Mouse (Mus musculus) retina, adult 2 months (tissue): ENCODE data around the gene Hcn2.

ENCODE experiments used
- DNase-seq: peaks from one replicate; pipeline ENCODE4 v3.0.0-alpha.2; 2012; ENCODE audit warnings: low read depth, low spot score

The Hcn2 gene

DNA sequence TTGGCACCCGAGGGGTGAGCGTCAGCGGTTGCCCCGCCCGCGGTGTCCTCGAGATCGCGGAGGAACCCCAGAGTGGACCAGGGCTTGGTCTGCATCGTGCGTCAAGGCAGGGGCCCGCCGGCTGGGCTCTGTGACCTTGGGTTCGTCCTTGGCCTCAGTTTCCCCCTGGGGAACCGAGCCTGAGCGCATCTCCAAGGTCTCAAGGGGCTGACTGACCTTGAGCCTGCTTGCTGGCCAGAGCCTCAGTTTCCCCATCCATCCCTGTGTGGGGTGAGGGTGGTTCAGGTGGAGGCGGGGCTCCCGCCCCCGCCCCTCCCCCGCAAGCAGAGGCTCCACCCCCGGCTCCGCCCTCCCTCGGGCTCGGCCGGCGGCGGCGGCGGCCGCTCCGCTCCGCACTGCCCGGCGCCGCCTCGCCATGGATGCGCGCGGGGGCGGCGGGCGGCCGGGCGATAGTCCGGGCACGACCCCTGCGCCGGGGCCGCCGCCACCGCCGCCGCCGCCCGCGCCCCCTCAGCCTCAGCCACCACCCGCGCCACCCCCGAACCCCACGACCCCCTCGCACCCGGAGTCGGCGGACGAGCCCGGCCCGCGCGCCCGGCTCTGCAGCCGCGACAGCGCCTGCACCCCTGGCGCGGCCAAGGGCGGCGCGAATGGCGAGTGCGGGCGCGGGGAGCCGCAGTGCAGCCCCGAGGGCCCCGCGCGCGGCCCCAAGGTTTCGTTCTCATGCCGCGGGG, at the start of gene Hcn2:
TSS of gene Hcn2 (plus strand) at position 381 of the 734 bp plus-strand sequence.
- DNase-seq = no peak

DNA sequence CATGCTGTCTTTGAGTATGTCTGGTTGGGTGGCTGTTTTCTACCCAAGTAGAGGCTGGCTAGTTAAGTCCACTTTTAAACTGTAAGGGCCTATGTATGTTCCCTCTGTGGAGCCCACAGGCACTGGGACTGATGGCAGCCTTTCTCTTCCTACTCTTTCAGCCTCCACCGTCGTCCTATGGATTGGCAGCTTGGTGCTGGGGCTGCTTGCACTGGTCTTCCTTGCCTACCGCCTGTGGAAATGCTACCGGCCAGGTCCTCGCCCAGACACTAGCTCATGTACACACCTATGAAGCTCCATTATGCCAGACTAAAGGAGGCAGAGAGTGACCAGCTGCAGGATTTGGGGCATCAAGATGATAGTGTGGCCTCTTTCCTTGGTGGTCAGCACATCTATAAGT, 48.4 kb upstream of the Hcn2 start:
- no peak for DNase-seq

DNA sequence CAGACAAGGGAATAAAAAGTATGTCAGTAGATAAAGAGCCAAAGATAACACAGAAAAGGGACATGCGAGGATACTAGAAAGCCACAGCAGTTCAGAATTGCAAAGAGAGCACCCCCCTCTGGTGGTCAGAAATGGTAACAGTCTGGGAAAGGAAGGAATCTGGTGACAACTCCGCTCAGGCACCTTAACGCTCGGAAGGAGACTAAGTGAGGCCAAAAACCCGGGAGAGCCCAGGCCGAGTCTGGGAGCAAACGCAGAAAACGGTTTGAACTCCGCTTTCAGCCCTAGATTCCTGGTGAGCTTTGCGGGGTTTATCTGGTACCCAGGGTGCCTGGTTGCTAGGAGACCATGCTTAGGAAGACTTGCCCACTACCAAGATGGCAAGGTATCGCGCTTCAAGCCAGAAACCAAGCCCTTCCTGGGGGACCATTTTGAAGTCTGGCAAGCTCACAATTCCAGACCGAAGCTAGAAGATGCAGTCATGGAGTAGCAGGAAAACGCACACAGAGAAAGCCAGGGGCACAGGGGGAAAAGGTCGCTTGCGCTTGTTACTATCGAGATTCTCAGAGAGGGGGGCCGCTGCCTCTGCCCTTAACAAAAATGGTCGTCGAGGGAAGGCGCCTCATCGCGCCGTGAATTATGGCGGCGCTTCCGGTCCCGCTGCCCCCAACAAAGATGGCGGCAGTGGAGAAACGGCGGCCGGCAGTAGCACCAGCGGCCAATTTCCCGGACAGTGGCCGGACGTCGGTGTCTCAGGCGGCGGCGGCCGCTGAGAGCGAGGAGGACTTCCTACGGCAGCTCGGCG, 47.5 kb upstream of the Hcn2 start, which contains the start of gene Tpgs1:
TSS of gene Tpgs1 (plus strand) at position 599 of the 805 bp plus-strand sequence.
- peak; percentile 91 for DNase-seq

DNA sequence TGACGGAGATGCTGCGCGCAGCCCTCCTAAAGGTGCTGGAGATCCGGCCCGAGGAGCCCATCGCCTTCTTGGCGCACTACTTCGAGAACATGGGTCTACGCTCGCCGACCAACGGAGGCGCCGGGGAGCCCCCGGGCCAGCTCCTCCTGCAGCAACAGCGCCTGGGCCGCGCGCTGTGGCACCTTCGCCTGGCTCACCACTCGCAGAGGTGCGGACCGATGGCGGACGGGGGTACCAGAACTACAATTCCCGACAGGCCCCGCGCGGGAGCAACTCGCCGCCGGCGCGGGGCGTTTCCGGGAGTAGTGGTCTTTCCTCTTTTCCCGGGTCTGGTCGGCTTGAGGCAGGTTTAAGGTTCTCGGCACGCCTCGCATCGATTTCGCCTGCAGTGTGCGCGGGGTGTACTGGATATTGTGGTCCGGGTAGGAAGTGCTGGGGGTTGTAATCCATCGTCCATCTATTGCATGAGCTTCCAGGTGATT, 46.8 kb upstream of the Hcn2 start:
- peak; percentile 40 for DNase-seq

DNA sequence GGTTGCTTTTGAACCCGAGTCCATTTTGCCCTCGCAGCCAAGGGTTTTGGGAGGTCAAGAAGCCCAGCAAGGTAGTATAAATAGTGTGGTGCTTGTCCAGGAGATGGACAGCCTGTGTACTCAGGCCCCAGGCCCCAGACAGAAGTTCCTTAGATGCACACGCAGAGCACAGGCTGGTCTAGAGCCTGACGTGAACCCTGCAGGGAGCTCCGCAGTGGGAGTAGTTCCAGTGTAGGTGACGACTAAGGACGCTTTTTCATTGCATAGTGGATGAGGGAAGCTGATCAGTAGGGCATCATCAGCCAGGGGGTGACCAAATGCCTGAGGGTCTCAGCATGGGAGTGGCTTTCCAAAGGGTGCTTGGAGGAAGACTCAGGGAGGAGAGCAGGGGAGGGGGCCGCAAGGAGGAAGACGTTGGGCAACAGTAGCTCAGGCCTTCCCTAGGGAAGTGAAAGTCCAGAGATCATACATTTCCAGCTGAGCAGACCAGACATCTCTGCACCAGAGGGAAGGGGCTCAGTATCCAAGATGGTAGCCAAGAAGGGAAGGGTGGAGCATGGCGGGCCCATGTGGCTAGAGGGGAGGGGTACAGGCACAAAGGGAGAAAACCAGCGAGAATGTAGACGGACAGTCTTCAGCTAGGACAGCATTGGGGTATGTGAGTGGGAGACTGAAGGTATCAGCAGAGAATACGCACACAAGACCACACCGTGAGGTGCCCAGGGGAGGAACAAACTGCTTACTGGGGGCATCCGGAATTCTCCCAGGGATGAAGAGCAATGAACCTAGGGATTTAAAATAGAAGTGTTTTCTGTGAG, 46.2 kb upstream of the Hcn2 start:
- no peak for DNase-seq

DNA sequence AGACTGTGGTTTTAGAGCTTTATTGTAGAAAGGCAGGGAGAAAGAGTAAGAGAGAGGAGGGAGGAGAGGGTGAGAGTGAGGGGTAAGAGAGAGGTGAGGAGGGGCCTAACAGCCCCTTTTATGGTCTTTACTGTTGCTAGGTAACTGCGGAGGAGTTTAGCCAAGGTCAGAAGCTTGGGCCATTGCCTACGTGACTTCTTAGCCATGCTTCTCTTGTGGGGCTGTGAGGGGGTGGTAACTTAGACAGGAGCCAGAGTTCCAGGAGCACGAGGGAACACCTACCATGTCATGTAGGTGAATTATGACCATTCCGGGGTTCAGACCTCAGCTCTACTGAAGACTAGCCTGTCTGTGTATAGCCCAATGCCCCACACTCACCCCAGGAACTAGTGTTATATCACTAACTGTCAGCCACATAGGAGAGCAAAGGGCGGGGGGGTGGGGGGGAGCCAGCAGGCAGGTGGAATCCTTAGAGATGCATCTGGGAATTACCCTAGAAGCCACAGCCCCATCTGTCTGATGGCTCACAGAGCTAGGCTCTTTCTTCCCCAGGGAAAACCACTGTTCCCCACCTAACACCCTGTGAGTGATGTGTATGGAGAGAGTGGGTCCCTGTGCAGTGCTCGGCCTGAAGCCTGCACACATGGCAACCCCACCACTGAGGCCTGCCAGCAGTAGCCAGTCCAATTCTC, 44.9 kb upstream of the Hcn2 start:
- no peak for DNase-seq

DNA sequence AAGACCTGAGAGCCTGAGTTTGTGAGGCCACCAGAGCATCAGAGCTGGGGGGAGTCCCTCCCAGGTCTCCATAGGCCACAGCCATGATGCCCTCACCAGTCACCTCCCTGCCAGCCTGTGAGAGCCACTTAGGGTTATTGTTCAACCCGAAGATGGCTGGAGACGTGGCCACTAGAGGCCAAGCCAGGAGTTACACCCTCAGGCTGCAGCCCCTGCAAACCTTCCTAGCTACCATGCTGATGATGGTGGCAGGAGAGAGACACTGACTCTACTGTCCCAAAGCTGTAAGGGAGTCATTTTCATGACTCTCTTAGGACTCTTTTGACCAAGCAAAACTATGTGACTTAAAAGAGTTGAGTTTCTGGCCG, 44.4 kb upstream of the Hcn2 start:
- no peak for DNase-seq

DNA sequence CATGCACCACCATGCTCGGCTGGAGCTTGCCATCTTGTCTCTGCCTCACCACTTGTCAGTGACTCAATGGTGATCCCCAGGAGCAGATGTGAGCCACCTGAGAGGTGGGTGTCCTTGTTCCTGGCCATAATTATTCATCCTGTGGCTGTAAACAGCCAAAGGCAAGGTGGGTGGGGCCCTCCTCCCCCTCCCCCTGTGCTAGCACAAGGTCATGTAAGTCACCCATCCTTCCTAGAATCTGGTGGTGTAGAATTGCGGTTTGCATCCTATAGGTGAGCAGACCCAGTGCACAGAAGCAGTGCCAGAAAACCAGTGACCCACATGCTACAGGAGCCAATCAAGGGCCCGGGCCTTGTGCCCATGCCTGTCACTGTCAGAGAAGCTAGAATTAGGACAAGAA, 43.4 kb upstream of the Hcn2 start:
- DNase-seq = no peak

DNA sequence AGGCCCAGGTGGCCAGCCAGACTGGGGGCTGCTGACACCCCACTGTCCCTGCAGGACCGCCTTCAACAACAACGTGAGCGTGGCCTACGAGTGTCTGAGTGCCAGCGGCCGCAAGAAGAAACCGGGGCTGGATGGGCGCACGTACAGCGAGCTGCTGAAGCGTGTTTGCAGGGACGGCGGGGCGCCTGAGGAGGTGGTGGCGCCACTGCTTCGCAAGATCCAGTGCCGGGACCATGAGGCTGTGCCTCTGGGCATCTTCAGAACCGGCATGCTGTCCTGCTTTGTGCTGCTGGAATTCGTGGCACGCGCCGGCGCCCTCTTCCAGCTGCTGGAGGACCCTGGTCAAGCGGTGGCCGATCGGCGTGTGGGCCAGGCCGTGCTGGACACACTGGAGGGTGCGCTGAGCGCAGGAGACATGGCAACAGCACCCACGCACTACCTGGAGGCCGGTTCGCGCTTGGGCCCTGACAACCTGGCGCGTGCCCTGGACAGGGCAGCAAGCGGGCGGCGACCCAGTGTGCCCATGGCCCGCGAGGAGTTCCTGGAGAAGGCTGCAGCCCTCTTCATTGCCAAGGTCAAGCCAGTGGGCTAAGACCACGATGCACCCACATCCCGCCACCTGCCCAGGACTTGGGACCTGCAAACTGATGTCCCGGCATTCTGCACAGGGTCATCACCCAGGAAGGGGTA, 40.9 kb upstream of the Hcn2 start:
- DNase-seq = no peak

DNA sequence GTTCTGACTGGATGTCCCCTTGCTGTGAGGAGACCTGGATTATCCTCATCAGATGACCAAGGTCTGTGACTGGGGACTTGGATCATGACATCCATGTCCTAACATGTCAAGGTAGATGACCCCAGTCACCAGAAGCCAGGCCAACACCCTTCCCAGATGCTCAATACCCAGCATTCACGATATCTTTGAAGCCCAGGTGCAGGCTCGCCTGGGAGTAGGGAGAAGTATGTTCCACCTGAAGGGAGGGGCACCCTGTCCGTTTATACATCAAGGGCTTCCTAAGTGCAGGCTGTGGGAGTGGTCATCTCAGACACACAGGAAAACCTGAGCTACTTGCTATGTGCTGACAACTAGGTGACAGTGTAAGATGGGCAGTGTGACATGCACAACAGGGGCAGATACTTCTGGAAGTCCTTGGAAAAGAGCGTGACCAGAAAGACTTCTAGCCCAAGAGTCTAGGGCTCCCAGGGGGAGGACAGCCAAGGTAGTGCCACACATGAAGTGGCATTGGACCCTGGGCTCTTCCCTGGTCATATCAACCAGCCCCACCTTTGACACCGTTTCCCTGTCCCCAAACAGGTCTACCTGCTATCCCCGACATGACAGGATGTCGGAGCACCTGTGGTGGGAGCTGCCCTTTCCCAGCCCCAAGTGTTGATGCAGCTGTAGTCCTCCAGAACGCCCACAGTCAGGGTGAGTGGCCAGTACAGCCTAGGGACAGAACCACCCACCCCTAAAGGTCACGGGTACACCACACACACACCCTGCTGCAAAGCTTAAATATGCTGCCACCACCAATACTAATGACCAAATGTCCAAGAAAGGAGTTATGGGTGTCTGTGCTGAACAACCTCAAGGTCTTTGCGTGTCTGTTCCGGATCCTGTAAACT, 35.6 kb upstream of the Hcn2 start:
- DNase-seq = no peak

DNA sequence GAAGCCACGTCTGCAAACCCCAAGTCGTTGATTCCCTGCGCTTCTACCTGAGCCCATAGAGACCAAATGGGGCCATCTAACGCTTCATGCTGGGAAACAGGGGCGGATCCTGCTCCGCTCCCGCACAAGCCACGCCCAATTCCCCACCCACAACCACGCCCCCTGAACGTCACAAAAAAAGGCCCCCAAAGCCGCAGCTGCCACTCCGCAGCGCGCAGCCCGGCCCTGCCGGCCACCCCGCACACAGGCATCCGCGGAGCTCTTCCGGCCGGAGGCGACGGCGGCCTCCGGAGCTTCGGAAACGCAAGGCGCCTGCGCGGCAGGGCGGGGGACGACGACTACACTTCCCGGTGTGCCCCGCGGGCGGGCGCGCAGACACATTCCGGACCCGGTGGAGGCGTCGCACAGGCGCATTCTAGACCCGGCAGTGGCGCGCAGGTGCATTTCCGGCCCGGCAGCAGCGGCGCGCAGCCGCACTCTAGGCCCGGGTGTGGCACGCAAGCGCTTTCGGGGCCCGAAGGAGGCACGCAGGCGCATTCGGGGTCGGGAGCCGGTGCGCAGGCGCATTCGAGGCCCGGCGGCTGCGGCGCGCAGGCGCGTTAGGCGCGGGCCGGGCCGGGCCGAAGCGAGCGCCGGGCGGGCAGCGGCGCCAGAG, 34.7 kb upstream of the Hcn2 start, which contains the start of gene Cdc34:
TSS of gene Cdc34 (plus strand) at position 605 of the 655 bp plus-strand sequence.
- DNase-seq = peak; percentile 96

DNA sequence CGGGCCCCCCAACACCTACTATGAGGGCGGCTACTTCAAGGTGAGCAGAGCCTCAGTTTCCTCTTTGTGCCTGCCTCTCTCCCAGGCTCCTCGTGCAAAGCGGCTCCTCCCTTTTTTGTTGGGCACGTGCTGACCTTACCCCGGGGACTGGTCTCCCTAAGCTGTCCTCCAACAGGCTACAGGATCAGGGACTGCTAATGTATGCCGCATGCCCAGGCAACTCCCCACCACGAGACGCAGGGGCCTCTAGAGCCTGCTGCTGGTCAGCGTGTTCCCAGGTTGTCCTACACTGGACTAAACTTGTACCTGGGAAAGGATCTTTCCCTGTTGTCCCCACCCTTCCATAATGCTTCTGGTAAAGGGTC, 33.9 kb upstream of the Hcn2 start:
- no peak for DNase-seq

DNA sequence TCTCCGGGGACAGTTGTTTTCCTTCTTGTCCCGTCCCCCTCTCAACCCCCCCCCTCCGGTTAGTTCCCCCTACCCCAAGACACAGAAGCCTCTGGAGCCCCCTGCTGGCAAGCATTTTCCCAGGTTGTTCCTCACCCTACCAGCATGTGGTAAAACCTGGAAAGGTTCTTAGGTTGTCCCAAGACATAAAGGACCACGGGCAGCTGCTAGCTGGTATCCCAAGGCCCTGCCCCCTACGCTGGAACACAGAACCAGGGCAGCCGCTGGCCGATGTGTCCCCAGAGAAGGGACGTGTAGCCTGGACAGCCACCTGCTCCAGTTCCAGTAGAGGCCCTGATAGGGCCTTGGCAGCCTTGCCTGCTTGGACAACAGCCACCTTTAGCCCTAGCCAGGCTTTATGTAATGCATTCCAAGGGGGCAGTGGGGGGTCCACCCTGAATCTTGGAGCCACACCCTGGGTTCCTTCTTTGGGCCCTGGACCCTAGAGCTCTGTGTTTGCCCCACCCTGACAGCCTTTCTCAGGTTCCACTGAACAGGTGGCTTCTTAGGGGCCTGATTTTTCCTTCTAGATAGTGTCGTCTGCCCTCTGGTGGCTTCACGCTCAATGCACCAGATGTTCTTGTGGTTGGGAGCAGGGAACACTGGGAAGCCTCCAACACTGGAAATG, 33.4 kb upstream of the Hcn2 start:
- DNase-seq = no peak

DNA sequence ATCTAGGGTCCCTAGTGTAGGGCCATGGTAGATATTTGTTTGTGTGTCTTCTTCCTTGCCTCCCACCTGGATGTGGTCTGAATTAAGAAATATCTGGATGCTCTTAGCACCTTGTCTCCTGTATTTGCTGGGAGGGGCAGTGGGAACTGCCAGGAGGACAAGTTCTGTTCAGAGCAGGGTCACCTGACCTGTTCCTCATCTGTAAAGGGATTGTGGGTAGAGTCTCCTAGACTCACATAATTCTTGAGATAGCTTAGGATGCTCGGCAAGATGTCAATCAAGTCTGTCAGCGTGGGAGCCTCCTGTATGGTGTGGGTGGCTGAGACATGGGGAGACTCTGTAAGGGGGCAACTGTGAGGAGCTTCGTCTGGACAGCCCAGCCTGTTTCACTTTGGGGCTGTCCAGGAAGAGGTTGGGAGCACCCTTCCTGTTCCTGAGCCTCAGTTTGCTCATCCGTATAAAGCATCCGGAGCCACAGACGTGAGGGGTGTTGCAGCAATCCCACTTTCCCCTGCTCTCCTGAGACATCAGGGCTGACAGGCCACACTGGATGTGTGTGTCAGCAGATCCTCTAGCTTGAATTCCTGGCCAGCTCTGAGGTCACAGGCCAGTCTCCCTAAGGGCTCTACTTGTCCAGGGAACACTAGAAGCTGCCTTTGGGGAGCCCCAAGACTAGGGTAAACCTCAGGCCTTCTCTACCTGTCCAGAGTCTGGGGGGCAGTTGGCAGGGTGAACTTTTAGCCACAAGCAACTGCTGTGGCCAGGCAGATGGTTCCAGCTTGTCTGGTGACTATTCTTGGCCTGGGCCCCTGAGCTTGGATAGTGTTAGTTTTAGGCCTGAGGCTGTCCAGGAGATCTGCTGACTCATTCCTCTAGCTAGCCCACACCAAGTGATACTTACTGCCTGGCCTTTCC, 32.5 kb upstream of the Hcn2 start:
- no peak for DNase-seq

DNA sequence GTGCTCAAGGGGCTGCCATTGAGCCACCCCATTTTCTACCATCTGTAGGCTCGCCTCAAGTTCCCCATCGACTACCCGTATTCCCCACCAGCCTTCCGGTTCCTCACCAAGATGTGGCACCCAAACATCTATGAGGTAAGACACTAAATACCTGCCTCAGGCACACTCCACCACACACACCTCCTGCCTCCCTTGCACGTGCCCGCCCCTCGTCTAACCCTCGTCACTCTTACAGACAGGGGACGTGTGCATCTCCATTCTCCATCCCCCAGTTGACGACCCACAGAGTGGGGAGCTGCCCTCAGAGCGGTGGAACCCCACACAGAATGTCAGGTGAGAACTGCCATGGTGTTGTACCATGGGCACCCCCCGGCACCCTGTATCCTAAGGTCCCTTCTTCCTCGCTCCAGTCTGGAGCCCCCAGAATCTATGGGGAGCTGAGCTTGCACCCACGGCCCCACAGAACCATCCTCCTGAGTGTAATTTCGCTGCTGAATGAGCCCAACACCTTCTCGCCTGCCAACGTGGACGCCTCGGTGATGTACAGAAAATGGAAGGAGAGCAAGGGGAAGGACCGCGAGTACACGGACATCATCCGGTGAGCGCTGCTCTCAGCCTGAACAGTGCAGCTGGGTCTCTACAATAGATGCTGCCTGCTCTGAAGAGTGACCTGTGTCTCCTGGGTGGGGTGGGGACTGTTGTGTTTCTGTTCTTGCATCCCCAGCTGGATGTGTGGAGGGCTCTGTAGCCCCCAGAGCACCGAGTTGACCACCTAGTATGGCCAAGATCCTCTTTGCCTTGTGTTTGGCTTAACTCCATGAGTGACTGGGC, 31.4 kb upstream of the Hcn2 start:
- no peak for DNase-seq

DNA sequence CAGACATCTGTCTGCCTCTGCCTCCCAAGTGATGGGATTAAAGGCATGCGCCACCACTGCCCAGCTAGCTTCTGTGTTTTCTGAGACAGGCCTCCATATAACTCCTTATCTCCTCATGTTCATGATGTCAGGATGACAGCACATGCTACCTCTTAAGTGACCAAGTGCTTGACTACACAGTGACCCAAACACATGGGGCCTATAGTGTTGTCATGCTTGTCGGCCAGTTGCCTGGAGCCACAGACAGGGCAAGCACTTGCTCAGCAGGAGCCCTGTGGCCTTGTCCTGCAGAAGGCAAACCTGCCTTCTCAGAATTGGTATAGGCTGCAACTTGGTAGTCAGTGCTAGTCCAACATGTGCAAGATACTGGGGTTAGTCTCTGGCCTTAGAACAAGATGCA, 30.2 kb upstream of the Hcn2 start:
- DNase-seq = no peak

DNA sequence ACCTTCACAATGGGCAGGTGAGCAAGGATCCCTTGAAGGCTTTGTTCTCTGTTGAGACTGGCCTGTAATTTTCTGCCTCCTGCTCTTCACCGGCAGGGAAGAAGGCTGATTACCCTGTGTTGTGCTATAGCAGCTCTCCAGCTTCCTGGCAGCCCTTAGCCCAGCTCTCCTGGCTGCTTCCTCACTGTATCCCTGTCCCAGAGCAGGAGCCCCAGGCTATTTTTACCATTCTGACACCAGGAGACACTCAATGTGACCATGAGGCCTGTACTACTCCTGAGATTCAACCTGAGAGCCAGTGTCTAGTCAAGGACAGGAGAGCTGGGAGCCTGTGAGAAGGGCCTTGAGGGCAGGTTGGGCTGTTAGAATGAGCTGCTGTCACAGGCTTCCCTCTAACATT, 29.7 kb upstream of the Hcn2 start:
- no peak for DNase-seq
